Mouse (Mus musculus) testis, postnatal 14 days (tissue): ENCODE measurements around the gene Pawr.
"Not testable (repeated sequence)": the region's sequence is repeated elsewhere in the genome, so short reads cannot be mapped to it uniquely, and the experiment has no call there.

Experiments used
- DNase-seq: peaks from one replicate; pipeline ENCODE4 v3.0.0; 2021; ENCODE audit warnings: low spot score

Gene Pawr

DNA sequence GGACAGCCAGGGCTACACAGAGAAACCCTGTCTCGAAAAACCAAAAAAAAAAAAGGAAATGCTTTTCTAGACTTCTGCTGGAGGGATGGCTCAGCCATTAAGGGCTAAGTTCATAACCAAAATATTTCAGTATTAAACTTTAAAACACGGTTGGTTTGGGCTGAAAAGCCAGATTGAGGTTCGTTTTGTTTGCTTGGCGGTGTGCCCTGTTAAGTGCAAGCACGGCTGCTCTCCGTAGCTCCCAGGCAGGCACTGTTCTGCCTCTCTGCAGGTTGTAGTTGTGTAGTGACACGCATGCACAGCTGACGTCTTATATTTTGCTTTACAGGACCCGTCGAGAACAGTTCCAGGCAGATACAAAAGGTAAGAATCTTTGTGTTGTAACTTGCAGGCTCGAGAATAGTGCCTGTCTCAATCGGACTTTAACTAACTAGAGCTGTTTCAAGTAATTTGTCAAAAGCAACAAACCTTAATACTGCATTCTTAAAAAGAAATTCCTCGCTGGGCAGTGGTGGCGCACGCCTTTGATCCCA is 59.5 kb downstream of the Pawr start:
- no peak for DNase-seq

DNA sequence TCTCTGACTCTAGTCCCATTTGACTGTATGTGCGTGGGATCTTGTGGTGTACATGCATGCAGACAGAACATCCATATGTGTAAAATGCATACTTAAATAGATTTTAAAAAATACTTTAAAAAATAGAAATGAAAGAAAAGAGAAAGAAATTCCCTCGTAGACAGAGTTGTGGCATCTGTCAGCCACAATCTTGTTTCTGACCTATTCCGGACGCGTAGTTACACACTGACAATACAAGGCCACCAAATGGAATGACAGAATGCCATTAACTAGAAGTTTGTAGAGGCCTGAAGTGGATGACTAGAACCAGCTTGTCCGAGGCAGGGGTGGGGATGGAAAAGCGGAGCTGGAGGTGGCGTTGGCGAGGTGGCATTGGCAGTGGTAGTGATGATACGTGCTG is 60.2 kb downstream of the Pawr start:
- DNase-seq = no peak

DNA sequence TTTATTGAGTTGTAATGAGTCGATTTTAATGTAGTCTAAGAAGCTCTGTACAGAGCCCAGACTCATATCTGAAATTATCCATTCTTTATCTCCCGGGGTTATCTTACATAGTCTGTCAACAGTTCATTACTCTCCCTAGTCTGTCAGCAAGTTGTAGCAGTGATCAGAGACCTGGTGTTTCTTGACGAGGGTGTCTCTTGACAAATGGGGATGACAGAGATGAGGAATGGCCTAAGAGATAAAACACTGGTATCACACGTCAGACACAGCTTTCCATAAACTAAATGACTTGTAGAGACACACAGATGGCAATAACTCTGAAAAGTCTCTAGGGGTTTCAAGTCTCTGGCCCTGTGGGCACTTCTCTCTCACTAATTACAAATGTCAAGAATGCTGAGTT is 62.4 kb downstream of the Pawr start:
- no peak for DNase-seq

DNA sequence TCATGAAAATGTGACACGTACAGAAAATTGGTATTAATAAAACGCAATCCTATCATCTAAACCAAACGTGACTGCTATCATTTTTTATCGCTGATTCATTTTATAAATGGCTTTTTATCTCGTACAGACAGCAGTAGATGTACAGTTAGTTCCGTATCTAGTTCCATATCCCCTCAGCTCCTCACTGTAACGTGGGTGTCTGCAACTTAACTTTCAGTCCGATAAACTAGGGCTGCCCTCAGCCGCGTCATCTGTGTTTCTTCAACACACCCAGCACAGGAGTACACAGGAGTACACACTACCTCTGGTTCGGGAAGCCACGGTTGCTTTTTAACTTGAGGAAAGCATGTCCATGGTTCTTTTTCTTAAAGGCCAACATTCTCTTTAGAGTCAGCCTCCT is 63.3 kb downstream of the Pawr start:
- DNase-seq = no peak

DNA sequence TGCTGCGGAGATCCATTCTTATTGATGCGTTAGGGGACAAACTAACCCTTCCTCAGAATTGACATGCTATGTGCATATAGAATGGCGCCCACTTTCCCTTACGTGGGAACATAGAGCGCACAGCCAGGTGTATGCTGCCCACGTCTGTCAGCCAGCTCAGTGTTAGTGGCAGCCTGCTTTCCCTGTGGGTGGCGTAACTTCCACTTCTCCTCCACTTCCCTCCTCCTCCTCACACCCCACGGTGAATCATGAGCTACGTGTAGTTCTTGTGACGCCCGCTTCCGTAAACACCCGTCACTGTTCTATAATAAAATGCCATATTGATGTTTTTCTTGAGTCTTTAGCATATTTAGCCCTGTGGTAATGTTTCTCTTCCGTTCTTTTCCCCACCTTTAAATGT is 63.7 kb downstream of the Pawr start:
- no peak for DNase-seq

DNA sequence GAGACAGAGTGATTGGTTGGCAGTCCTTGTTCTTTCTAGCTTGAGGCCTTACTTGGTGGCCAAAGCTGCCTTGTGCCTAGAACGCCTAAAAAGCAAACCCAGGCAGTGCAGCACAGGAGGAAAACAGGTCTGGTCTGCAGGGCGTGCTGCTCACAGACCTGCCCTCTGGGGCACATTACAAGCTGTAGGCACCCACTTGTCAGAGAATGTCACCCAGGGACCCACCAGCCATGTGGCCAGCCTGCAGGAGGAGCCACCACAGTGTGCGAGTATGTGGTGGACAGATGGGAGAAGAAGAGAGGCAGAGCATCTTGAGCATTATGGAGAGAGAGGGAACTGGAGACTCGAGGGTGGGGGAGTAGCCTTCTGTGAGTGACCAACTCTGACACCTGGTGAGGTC is 70.8 kb downstream of the Pawr start:
- no peak for DNase-seq

DNA sequence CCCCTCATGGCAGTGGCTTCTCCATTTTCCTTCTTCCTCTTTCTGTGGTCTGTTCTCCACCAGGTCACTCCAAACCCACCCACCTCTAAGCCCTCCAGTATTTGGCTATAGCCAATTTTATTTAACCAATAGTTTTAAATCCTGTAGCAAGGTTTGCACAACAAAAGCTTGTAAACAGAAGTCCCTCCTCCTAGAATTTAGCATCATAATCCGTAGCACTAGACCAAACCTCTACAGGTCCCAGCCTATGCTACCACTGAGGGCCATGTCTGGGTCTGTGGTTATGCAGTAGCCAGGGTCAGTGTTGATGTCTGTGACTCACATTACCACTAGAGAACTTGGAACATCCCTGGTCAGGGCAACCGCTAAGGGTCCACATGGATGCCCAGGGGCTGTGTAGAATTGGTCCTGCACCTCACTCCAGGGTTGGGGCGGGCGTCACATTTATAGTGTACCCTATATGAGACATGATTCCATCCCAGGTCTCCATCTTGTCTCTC is 71.5 kb downstream of the Pawr start:
- no peak for DNase-seq

DNA sequence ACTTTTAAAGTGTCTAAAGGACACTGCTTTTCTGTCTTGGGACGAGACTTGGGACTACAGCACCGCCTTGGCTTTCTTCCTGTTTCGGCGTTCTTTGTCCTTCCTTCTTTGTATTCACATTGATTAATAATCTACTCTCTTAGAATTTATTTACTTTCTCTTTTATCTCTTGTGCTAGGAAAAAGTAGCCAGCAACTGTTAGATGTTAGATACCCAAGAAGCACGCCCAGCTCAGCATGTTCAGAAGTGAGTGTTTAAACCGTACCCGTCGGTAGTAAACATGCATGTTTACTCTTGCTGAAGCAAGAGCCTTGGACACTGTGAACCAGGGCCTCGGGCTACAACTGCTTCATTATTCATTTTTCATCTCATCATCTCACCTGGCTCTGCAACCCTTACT is 72.2 kb downstream of the Pawr start:
- no peak for DNase-seq

DNA sequence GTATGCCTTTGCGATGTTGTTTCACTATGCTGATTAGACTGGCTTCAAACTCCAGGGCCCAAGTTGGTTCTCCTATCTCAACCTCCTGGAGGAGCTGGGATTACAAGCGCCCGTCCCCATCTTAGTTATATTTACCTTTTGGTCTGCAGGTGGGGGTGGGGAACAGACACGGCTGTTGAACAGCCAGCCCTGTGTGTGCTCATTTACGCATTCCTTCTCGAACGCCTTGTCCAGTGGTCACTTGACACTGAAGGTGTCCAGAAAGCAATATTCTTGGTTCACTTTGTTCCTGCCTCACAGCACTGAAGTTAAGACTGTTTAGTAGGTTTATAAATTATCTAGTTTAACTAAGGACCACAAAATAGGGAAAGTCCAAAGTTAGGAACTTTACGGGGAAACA is 73.2 kb downstream of the Pawr start:
- DNase-seq = no peak

DNA sequence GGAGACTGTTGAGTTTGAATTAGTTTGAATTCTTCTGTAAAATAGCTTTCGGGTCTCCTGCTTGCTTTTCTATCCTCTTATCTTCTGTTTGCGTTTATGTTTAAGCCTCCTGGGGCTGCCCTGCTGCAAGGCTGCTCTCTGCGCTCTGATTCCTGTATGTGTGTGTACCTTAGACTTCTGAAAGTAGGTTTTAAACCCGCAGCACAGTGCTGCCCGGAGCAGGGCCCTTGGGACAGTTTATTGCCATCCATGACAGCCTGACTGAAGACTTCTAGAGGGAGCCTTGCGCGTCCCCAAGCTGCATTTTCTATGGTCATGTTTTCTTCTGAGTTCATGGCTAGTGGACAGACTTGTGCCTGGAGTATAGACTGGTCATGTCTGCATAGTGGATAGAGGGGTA is 74.0 kb downstream of the Pawr start:
- DNase-seq = no peak

DNA sequence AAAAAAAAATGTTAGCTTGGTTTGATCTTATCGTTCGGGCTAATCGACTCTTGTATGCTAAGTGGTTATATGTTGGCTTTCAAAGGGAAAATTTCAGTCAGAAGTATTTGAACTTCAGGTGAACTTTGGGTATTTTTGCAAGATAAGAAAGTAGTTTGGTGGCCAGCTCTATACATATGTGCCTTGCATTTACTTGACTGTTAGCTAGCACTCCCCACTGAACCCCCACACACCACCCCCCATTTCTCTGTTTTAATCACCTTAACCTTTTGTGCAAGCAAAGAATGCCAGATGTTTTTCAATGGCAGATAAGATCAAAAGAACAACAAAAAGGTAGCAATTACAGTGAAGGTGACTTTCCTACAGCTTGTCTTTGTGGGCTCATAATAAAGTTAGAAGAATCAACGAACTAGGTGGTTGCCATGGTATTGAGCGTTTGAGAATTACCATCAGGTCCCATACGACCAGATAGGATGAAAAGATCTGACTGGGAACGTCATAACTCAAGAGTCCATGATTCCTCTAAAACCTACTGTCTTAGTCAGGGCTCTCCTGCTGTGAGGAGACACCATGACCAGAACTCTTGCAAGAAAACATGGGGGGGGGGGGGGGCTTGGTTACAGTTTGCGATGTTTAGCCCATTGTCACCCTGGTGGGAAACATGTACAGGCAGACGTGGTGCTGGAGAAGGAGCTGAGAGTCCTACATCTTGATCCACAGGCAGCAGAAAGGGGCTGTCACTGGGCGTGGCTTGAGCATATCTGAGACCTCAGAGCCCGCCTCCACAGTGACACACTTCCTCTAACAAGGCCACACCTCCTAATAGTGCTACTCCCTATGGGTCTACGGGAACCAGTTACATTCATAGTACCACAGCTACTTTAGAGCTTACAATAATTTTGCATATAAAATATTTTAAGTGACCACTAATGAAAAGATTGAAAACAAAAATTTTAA is 75.2 kb downstream of the Pawr start:
- DNase-seq = no peak

DNA sequence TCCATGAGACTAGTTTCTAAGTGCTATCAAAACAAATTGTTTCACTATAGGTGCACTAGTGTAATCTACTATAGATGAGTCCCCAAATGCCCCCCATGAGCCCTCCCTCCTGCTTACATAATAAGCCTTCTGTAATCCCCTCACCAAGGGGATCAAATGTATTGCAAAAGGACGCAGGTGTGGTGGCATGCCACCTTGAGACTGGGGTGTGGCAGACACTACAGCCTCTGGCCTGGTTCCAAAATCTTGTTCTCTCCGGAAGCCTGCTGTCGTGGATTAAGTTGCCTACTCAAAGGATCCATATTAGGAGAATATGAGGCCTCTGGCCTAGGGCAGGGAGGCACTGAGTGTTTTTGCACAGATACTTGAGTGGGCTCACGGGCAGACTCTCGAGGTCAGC is 76.1 kb downstream of the Pawr start:
- DNase-seq = no peak

DNA sequence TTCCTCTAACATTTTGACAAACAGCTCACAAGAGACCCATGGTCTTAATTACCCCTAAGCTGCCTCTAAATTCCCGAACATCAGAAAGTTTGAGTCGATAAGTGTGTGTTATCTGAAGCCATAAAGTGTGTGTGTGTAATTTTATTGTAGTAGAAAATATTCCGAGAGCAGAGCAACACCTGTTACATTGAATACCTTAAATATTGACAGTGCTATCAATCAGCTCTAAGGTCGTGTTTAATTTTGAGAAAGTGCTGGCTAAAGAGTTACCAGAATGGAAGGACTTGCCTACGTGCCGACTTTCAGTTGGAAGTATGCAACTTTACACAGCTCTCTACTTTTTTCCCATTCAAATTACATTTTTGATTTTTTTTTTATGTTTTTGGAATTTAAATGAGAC is 76.5 kb downstream of the Pawr start:
- DNase-seq = no peak

DNA sequence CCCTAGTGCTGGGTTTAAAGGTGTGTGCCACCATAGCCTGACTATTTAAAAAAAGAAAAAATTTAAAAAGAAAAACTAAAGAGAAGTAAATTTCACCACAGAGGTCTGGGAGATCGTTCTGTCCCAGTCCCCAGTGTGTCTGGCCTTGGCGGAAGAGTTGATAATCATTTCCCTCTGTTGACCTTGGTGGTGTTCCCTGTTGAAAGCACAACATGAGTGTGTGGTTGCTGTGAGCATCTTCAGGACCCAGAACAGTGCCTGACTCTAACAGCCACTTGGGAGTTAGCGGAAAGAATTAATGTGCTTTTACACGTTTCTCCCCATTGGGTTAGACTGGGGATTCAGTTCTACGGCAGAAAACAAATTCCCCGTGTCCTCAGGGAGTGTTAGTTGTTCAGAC is 77.1 kb downstream of the Pawr start:
- peak; percentile 42 for DNase-seq

DNA sequence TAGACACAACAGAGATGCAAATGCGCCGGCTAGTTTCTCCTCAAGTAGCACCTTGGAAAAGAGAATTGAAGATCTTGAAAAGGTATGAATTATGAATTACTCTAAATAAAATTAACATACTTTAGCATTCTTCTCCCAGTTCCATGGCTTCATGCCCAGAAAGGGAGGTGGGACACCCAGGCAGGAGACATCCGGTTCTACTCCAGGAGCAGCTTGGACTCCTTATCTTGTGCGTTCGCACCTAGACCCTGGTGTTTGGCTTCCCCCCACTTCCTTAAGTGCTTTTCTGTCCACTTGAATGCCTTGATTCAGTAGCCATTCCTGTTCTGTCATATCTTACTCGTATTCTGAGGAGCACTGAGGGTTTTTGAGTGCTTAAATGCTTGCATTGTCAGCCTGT is 77.6 kb downstream of the Pawr start:
- peak; percentile 11 for DNase-seq

DNA sequence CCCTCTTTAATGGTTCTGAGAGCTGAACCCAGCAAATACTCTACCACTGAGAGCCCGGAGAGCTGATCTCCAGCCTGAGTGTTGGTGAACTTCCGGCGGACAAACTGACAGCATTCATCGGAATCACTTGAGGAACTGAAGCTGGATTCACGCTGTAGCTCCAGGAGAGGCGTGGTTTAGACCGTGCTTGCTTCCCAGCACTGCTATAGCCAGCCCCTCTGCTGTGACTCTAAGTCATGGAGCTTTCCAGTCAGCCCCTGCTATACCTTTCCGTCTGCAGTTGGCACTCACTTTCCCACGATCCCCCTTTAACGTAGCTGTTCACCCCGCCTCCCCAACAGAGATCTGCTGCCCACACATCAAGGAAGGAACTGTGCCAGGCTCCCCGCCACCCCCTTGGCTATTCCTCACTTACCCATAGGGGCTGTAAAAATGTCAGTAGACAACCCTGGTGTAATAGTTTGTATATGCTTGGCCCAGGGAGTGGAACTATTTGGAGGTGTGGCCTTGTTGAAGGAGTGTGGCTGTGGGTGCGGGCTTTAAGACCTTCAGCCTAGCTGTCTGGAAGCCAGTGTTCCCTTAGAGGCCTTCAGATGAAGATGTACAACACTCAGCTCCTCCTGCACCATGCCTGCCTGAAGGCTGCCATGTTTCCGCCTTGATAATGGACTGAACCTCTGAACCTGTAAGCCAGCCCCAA is 83.2 kb downstream of the Pawr start:
- no peak for DNase-seq

DNA sequence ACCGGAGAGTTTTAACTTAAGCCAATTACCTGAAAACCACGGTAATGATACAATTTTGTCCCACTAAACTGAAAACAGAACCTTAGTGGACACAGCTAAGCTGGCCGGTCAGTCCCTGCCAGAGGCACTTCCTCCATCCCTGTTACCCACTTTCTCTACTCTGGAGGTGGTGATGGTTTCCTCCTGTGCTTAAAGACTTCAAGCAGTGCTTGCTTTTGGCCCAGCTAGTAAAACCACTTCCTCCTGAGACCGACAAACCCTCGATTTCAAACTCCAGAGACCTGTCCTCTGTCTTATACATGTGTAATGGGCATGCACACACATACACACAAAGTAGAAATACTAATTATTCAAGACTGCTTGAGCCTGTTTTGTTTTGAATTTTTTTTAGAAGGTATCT is 85.5 kb downstream of the Pawr start:
- no peak for DNase-seq

DNA sequence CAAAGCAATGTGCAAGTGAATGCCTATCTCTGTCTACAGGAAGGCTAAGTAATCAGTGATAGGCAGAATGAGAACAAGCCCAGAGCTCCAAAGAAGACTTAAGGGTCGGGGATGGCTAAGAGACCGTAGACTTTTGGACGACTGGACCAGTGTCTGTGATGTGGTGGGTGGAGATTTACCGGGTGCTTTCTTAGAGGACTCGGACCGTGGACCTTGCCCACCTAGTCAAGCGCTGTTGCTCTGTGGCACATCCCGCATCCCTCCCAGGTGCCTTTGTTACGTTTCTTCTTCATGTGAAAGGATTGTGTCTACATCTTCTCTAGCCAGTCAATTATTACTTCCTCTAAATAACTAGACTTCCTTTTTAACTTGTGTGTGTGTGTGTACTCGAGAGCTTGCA is 98.6 kb downstream of the Pawr start:
- DNase-seq = no peak

DNA sequence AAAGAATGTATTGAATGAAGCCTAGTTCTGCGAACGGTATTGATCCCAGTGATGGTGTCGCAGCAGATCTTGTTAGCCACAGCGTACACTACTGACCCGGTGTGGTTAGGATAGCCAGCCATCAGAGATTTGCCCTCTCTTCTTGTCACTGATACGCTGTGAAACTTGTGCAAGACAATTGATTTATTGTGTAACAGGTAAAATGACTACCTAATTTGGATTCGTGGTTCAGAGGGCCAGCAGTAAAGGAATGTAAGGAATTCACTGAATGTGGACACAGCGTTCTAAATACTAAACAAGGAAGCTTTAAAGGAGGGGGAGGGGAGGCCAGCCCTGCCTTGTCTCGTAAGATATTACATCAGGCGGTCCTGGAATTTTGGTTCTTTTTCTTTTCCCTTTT is 100.3 kb downstream of the Pawr start:
- no peak for DNase-seq

DNA sequence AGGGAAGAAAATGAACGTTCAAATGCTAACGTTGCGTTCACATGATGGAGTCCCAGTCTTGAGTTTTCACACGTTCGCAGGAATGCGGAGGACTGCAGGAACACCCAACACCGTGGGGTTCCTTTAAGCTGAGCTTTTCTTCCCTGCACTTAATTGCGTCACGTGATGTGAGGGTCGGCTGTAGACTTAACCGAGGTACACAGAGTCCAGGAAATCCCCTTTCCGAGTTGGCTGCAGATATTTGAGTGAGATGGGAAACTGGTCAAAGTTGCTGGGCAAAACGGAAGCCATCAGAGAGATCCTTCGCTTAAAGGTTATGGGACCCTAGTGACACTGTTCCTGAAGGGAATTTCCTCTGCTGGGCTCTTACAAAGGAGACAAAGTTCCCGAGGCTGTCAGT is 102.1 kb downstream of the Pawr start:
- no peak for DNase-seq

DNA sequence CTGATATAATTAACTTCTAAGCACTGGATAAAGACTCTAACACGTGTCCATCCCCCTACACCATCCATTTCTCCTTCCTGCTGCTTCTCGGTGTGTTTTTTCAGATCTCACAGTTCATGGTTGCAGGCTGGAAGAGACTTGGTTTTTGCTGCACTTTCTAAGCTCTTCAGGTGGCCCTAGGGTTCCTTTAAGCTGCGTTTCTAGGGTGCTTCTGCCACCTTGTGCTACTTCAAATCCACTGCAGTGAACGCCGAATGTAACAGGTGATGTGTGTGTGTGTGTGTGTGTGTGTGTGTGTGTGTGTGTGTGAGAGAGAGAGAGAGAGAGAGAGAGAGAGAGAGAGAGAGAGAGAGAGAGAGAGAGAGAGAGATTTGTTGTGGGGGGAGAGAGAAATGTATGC is 103.7 kb downstream of the Pawr start:
- DNase-seq = no peak

DNA sequence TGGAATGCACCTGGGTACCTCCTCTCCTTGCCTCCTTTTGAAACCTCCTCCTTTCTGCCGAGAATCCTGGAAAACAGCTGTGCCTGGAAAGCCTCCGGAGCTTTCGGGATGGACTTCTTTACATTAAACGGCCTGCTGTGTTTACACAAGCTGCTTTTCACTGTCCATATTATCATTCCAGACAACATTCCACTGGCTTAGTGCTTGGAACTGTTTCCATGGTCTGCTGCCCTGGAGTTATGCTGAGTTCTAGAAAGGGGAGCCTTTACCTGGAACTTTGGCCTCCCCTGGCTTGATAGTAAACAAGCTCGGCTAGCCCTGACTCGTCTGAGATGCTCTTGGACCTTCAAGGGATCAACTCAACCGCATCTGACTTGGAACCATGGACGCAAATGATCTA is 104.4 kb downstream of the Pawr start:
- no peak for DNase-seq

DNA sequence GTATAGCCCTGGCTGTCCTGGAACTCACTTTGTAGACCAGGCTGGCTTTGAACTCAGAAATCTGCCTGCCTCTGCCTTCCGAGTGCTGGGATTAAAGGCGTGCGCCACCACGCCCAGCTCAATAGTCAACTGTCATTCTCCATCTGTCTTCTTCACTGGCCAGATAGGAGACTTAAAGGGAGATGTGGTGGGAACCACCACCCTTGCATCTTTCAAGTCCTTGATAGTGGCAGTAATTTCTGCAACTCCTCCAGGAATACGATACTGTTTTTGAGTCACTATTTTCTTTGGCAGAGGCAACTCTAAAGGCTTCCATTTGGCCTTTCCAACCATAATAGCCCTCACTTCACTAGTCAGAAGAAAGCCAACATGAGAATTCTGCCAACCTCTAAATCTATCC is 108.3 kb downstream of the Pawr start:
- DNase-seq = not testable (repeated sequence)
